Mouse (Mus musculus): ENCODE data around the gene Glis1. TPM values are rescaled to one million over a fixed set of nuclear protein-coding genes. Genes with fewer than 3 reads are reported as not detected.
A peak's percentile ranks its signal among the peaks of the same experiment; 100 is the strongest.

The Glis1 gene
- total RNA-seq, 1 experiment, result 0.98 TPM

GRCm38 (mm10) chr4:107577146-107577839 lies 142.9 kb downstream of the Glis1 start:
- DNase-seq (ENCODE audit: low read depth, low spot score), result no peak
- H3K27ac ChIP-seq (ENCODE audit: insufficient read depth, low read depth, low read length, poor library complexity, severe bottlenecking), result no peak overlapping the region
- H3K4me1 ChIP-seq (ENCODE audit: control insufficient read depth in 2 of 2, insufficient read depth in 2 of 2, low read length in 2 of 2, poor library complexity in 1 of 2), result no peaks in the 10 kb centered on the region
- no peak overlapping the region for H3K9ac ChIP-seq (ENCODE audit: insufficient read depth, low read depth, low read length, poor library complexity, severe bottlenecking)
- H3K9me3 ChIP-seq (ENCODE audit: control insufficient read depth, insufficient read depth, low read depth, low read length), result no peaks in the 10 kb centered on the region
- TF ChIP-seq ZNF384 (IDR thresholded peaks at IDR 0.05; ENCODE audit: low read depth, low read length) (no peak), ZC3H11A (IDR thresholded peaks at IDR 0.05; ENCODE audit: borderline replicate concordance, low read depth, low read length) (no peak), HCFC1 (IDR thresholded peaks at IDR 0.05; ENCODE audit: borderline replicate concordance, insufficient read depth, low read length) (no peak), CHD2 (IDR thresholded peaks at IDR 0.05; ENCODE audit: low read depth, low read length) (no peak), MAFK (IDR thresholded peaks at IDR 0.05; ENCODE audit: insufficient read depth, low read depth, low read length) (no peak)
- no peak overlapping the region for H3K4me3 ChIP-seq (ENCODE audit: insufficient read depth in 1 of 2, low read depth in 1 of 2, low read length in 2 of 2, poor library complexity in 1 of 2, severe bottlenecking in 1 of 2)
- in situ Hi-C loops (cut with MboI; ENCODE audit: low sequenced_read_pairs in 2 of 2, unreplicated experiment in 2 of 2), result no loop called here
- no peaks in the 10 kb centered on the region for H3K36me3 ChIP-seq (ENCODE audit: control insufficient read depth, insufficient read depth, low read length, poor library complexity, severe bottlenecking)

DNA sequence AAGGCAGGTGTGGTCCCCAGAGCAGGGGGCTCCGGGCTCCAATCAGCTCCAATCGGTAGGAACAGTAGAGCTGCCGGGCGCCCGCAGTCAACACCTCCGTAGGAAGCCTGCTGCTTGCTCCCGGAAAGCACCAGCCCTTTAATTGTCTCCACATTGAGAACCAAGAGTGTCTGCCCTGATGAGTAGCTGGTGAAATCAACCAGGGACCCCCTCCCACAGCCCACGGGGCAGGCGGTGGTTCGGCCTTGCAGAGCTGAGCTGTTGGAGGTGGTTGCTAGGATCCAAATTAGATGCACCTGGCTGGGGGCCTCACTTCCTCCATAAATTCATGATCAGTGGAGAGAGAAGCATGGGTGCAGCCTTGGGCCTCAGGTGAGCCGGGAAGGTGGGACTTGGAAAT lies 146.5 kb downstream of the Glis1 start:
- TF ChIP-seq HCFC1 (IDR thresholded peaks at IDR 0.05; ENCODE audit: borderline replicate concordance, insufficient read depth, low read length), result no peak
- TF ChIP-seq ZC3H11A (IDR thresholded peaks at IDR 0.05; ENCODE audit: borderline replicate concordance, low read depth, low read length), result no peak
- TF ChIP-seq MAFK (IDR thresholded peaks at IDR 0.05; ENCODE audit: insufficient read depth, low read depth, low read length), result no peak
- no peak for TF ChIP-seq CHD2 (IDR thresholded peaks at IDR 0.05; ENCODE audit: low read depth, low read length)
- TF ChIP-seq ZNF384 (IDR thresholded peaks at IDR 0.05; ENCODE audit: low read depth, low read length), result no peak
- no peak for DNase-seq (ENCODE audit: low read depth, low spot score)
- Histone ChIP-seq H3K27ac (ENCODE audit: insufficient read depth, low read depth, low read length, poor library complexity, severe bottlenecking) (no peak overlapping the region), H3K4me3 (ENCODE audit: insufficient read depth in 1 of 2, low read depth in 1 of 2, low read length in 2 of 2, poor library complexity in 1 of 2, severe bottlenecking in 1 of 2) (no peak overlapping the region), H3K36me3 (ENCODE audit: control insufficient read depth, insufficient read depth, low read length, poor library complexity, severe bottlenecking) (no peaks in the 10 kb centered on the region), H3K9ac (ENCODE audit: insufficient read depth, low read depth, low read length, poor library complexity, severe bottlenecking) (no peak overlapping the region), H3K4me1 (ENCODE audit: control insufficient read depth in 2 of 2, insufficient read depth in 2 of 2, low read length in 2 of 2, poor library complexity in 1 of 2) (no peaks in the 10 kb centered on the region), H3K9me3 (ENCODE audit: control insufficient read depth, insufficient read depth, low read depth, low read length) (no peaks in the 10 kb centered on the region)
- in situ Hi-C loops (cut with MboI; ENCODE audit: low sequenced_read_pairs in 2 of 2, unreplicated experiment in 2 of 2), result no loop called here

DNA sequence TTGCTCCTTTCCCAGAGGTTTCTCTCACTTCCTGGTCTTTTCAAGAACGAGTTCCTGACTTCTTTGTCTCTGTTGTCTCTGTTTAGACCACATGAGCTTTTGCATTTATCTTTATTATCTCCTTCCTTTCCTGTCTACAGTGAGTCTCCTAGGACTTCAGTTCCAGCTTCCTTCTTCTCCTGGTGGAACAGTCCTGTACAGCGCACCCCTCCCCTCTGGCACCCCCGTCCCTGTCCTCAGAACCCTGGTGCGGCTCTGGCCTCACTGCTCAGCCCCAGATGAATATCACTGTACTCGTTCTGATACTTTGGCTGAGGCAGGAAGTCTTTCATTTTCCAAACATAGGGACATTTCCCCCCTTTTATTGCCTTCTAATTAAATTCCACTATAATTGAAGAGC lies 152.0 kb downstream of the Glis1 start:
- no peaks in the 10 kb centered on the region for H3K4me1 ChIP-seq (ENCODE audit: control insufficient read depth in 2 of 2, insufficient read depth in 2 of 2, low read length in 2 of 2, poor library complexity in 1 of 2)
- no peak overlapping the region for H3K4me3 ChIP-seq (ENCODE audit: insufficient read depth in 1 of 2, low read depth in 1 of 2, low read length in 2 of 2, poor library complexity in 1 of 2, severe bottlenecking in 1 of 2)
- H3K9me3 ChIP-seq (ENCODE audit: control insufficient read depth, insufficient read depth, low read depth, low read length), result no peaks in the 10 kb centered on the region
- H3K27ac ChIP-seq (ENCODE audit: insufficient read depth, low read depth, low read length, poor library complexity, severe bottlenecking), result no peak overlapping the region
- no peak overlapping the region for H3K9ac ChIP-seq (ENCODE audit: insufficient read depth, low read depth, low read length, poor library complexity, severe bottlenecking)
- no peak for DNase-seq (ENCODE audit: low read depth, low spot score)
- H3K36me3 ChIP-seq (ENCODE audit: control insufficient read depth, insufficient read depth, low read length, poor library complexity, severe bottlenecking), result no peaks in the 10 kb centered on the region
- in situ Hi-C loops (cut with MboI; ENCODE audit: low sequenced_read_pairs in 2 of 2, unreplicated experiment in 2 of 2), result no loop called here
- TF ChIP-seq CHD2 (IDR thresholded peaks at IDR 0.05; ENCODE audit: low read depth, low read length) (no peak), ZC3H11A (IDR thresholded peaks at IDR 0.05; ENCODE audit: borderline replicate concordance, low read depth, low read length) (no peak), HCFC1 (IDR thresholded peaks at IDR 0.05; ENCODE audit: borderline replicate concordance, insufficient read depth, low read length) (no peak), MAFK (IDR thresholded peaks at IDR 0.05; ENCODE audit: insufficient read depth, low read depth, low read length) (no peak)

- TF ChIP-seq HCFC1 (IDR thresholded peaks at IDR 0.05; ENCODE audit: borderline replicate concordance, insufficient read depth, low read length) (no peak), ZC3H11A (IDR thresholded peaks at IDR 0.05; ENCODE audit: borderline replicate concordance, low read depth, low read length) (no peak), MAFK (IDR thresholded peaks at IDR 0.05; ENCODE audit: insufficient read depth, low read depth, low read length) (peak; percentile 92)
- in situ Hi-C loops (cut with MboI; ENCODE audit: low sequenced_read_pairs in 2 of 2, unreplicated experiment in 2 of 2), result no loop called here
- no peak overlapping the region for H3K9ac ChIP-seq (ENCODE audit: insufficient read depth, low read depth, low read length, poor library complexity, severe bottlenecking)
- H3K4me1 ChIP-seq (ENCODE audit: control insufficient read depth in 2 of 2, insufficient read depth in 2 of 2, low read length in 2 of 2, poor library complexity in 1 of 2), result no peaks in the 10 kb centered on the region
- H3K9me3 ChIP-seq (ENCODE audit: control insufficient read depth, insufficient read depth, low read depth, low read length), result no peaks in the 10 kb centered on the region
- no peak overlapping the region for H3K27ac ChIP-seq (ENCODE audit: insufficient read depth, low read depth, low read length, poor library complexity, severe bottlenecking)
- no peak overlapping the region for H3K4me3 ChIP-seq (ENCODE audit: insufficient read depth in 1 of 2, low read depth in 1 of 2, low read length in 2 of 2, poor library complexity in 1 of 2, severe bottlenecking in 1 of 2)
- no peaks in the 10 kb centered on the region for H3K36me3 ChIP-seq (ENCODE audit: control insufficient read depth, insufficient read depth, low read length, poor library complexity, severe bottlenecking)
- no peak for DNase-seq (ENCODE audit: low read depth, low spot score)
Measured at GRCm38 (mm10) chr4:107588637-107589036, 154.2 kb downstream of the Glis1 start.

- no peaks in the 10 kb centered on the region for H3K4me1 ChIP-seq (ENCODE audit: control insufficient read depth in 2 of 2, insufficient read depth in 2 of 2, low read length in 2 of 2, poor library complexity in 1 of 2)
- in situ Hi-C loops (cut with MboI; ENCODE audit: low sequenced_read_pairs in 2 of 2, unreplicated experiment in 2 of 2), result no loop called here
Measured at GRCm38 (mm10) chr4:107589046-107589445, 154.7 kb downstream of the Glis1 start.

More at GRCm38 (mm10) chr4:107589046-107589445, 154.7 kb downstream of the Glis1 start:
- Histone ChIP-seq H3K9me3 (ENCODE audit: control insufficient read depth, insufficient read depth, low read depth, low read length) (no peaks in the 10 kb centered on the region), H3K27ac (ENCODE audit: insufficient read depth, low read depth, low read length, poor library complexity, severe bottlenecking) (no peak overlapping the region), H3K4me3 (ENCODE audit: insufficient read depth in 1 of 2, low read depth in 1 of 2, low read length in 2 of 2, poor library complexity in 1 of 2, severe bottlenecking in 1 of 2) (no peak overlapping the region), H3K9ac (ENCODE audit: insufficient read depth, low read depth, low read length, poor library complexity, severe bottlenecking) (no peak overlapping the region), H3K36me3 (ENCODE audit: control insufficient read depth, insufficient read depth, low read length, poor library complexity, severe bottlenecking) (no peaks in the 10 kb centered on the region)
- no peak for DNase-seq (ENCODE audit: low read depth, low spot score)
- TF ChIP-seq CHD2 (IDR thresholded peaks at IDR 0.05; ENCODE audit: low read depth, low read length) (no peak), MAFK (IDR thresholded peaks at IDR 0.05; ENCODE audit: insufficient read depth, low read depth, low read length) (no peak), HCFC1 (IDR thresholded peaks at IDR 0.05; ENCODE audit: borderline replicate concordance, insufficient read depth, low read length) (no peak), ZNF384 (IDR thresholded peaks at IDR 0.05; ENCODE audit: low read depth, low read length) (no peak), ZC3H11A (IDR thresholded peaks at IDR 0.05; ENCODE audit: borderline replicate concordance, low read depth, low read length) (no peak)

Measured in ES-E14 (cell line).